Mouse (Mus musculus) C2C12 (cell line): ENCODE measurements around the gene Hoxd8. TPM values are rescaled to one million over a fixed set of nuclear protein-coding genes. Genes with fewer than 3 reads are reported as not detected.

Experiments
- H3K27me3 ChIP-seq: one replicate; pipeline ENCODE4 v1.6.1; 2011; ENCODE audit not compliant: control insufficient read depth, insufficient read depth, insufficient read length
- H3K36me3 ChIP-seq: one replicate; pipeline ENCODE4 v1.6.1; 2011; ENCODE audit not compliant: control insufficient read depth, insufficient read depth
- H3K4me3 ChIP-seq: one replicate; pipeline ENCODE4 v1.5.1; 2011; ENCODE audit warnings: mild to moderate bottlenecking, control low read depth; ENCODE audit not compliant: poor library complexity, insufficient read depth, severe bottlenecking
- H3K79me2 ChIP-seq: one replicate; pipeline ENCODE4 v1.6.1; 2011; ENCODE audit not compliant: control insufficient read depth, insufficient read depth
- H3K79me3 ChIP-seq: one replicate; pipeline ENCODE4 v1.6.1; 2011; ENCODE audit warnings: low read depth, control low read depth
- H3ac ChIP-seq: one replicate; pipeline ENCODE3; 2011; ENCODE audit warnings: low read depth; ENCODE audit not compliant: control insufficient read depth, insufficient read length
- CEBPB ChIP-seq: IDR thresholded peaks from one replicate; pipeline ENCODE4 v1.6.1; 2011; ENCODE audit warnings: low read depth, mild to moderate bottlenecking, control low read depth, moderate library complexity
- CTCF ChIP-seq: IDR thresholded peaks from one replicate; pipeline ENCODE4 v1.5.1; 2011; ENCODE audit not compliant: control insufficient read depth, insufficient read depth, insufficient read length
- FOSL1 ChIP-seq: IDR thresholded peaks from one replicate; pipeline ENCODE4 v1.8.0; 2011; ENCODE audit warnings: mild to moderate bottlenecking, low read length; ENCODE audit not compliant: poor library complexity, insufficient read depth, severe bottlenecking
- MAX ChIP-seq: IDR thresholded peaks from one replicate; pipeline ENCODE4 v1.6.1; 2011; ENCODE audit warnings: mild to moderate bottlenecking, control low read depth
- MYOD1 ChIP-seq: IDR thresholded peaks from one replicate; pipeline ENCODE4 v1.6.1; 2011; ENCODE audit warnings: low read depth; ENCODE audit not compliant: control insufficient read depth, insufficient read length
- MYOG ChIP-seq: IDR thresholded peaks from one replicate; pipeline ENCODE4 v1.6.1; 2011; ENCODE audit not compliant: control insufficient read depth, insufficient read length; ENCODE audit errors: extremely low read depth
- USF1 ChIP-seq: IDR thresholded peaks from one replicate; pipeline ENCODE4 v1.6.1; 2011; ENCODE audit warnings: low read depth, mild to moderate bottlenecking, control low read depth, moderate library complexity
- polyA plus RNA-seq: library from polyadenylated mRNA; unstranded; fragments of >200 nt; fragmentation: generic; extraction: Trizol; gene quantifications from one replicate; pipeline ENCODE4 v1.2.1, GENCODE M21; 2012; ENCODE audit warnings: missing spikeins

Gene Hoxd8
- polyA plus RNA-seq, 1 experiment = not detected

GRCm38 (mm10) chr2:74711721-74712621 is 7.6 kb downstream of the Hoxd8 start, which contains the start of the genes Hoxd3 and Hoxd4:
Gene Hoxd3, plus strand, starts transcription at chr2:74711927.
Gene Hoxd4, plus strand, starts transcription at chr2:74711929.
- TF ChIP-seq FOSL1 = no peak
- no peak for TF ChIP-seq USF1
- no peak for TF ChIP-seq MYOD1
- TF ChIP-seq CEBPB = no peak
- TF ChIP-seq MAX = no peak
- no peak for TF ChIP-seq MYOG
- TF ChIP-seq CTCF = no peak
- peaks cover 43% of the 10 kb centered on the region for H3K27me3 ChIP-seq
- H3K4me3 ChIP-seq = no peak within 1 kb of the TSS

GRCm38 (mm10) chr2:74713239-74714150 is 9.1 kb downstream of the Hoxd8 start:
- Histone ChIP-seq H3K79me2 (no peaks in the 10 kb centered on the region), H3K27me3 (peaks cover 42% of the 10 kb centered on the region), H3K79me3 (no peaks in the 10 kb centered on the region), H3K4me3 (no peak overlapping the region), H3K36me3 (no peaks in the 10 kb centered on the region), H3ac (no peak overlapping the region)
- no peak for TF ChIP-seq CEBPB
- no peak for TF ChIP-seq USF1
- TF ChIP-seq MYOG = no peak
- TF ChIP-seq CTCF = no peak
- TF ChIP-seq MAX = no peak
- TF ChIP-seq FOSL1 = no peak
- TF ChIP-seq MYOD1 = no peak

More at GRCm38 (mm10) chr2:74711721-74712621, 7.6 kb downstream of the Hoxd8 start, which contains the start of the genes Hoxd3 and Hoxd4:
- Histone ChIP-seq H3K79me2 (no peaks in the 10 kb centered on the region), H3K36me3 (no peaks in the 10 kb centered on the region), H3ac (no peak within 1 kb of the TSS), H3K79me3 (no peaks in the 10 kb centered on the region)

- no peak overlapping the region for H3ac ChIP-seq
- no peaks in the 10 kb centered on the region for H3K36me3 ChIP-seq
- H3K27me3 ChIP-seq = peaks cover 38% of the 10 kb centered on the region
- TF ChIP-seq USF1 = no peak
- no peak for TF ChIP-seq MYOD1
- TF ChIP-seq CEBPB = no peak
- H3K79me2 ChIP-seq = no peaks in the 10 kb centered on the region
- H3K4me3 ChIP-seq = no peak overlapping the region
- no peaks in the 10 kb centered on the region for H3K79me3 ChIP-seq
Observed at GRCm38 (mm10) chr2:74714156-74714789, 9.9 kb downstream of the Hoxd8 start.

GRCm38 (mm10) chr2:74714881-74715280 is 10.5 kb downstream of the Hoxd8 start:
- H3K4me3 ChIP-seq = no peak overlapping the region
- peaks cover 36% of the 10 kb centered on the region for H3K27me3 ChIP-seq
- TF ChIP-seq MYOG (no peak), MAX (no peak), USF1 (no peak), MYOD1 (no peak)

GRCm38 (mm10) chr2:74715504-74716241 is 11.3 kb downstream of the Hoxd8 start:
- H3K36me3 ChIP-seq = no peaks in the 10 kb centered on the region
- H3K4me3 ChIP-seq = no peak overlapping the region
- peak; percentile 76 for TF ChIP-seq CTCF
- TF ChIP-seq MYOG = no peak
- no peak overlapping the region for H3ac ChIP-seq
- H3K79me3 ChIP-seq = no peaks in the 10 kb centered on the region
- H3K79me2 ChIP-seq = no peaks in the 10 kb centered on the region
- peaks cover 36% of the 10 kb centered on the region for H3K27me3 ChIP-seq

More at GRCm38 (mm10) chr2:74714881-74715280, 10.5 kb downstream of the Hoxd8 start:
- Histone ChIP-seq H3K79me2 (no peaks in the 10 kb centered on the region), H3ac (no peak overlapping the region), H3K36me3 (no peaks in the 10 kb centered on the region), H3K79me3 (no peaks in the 10 kb centered on the region)
